Mouse (Mus musculus) cortical plate, adult 2 months (tissue): Measurements from ENCODE around the gene Kndc1.

Experiments used
- CTCF ChIP-seq: fragments of 200-500 bp; IDR thresholded peaks from 2 replicates; pipeline ENCODE4 v1.5.1; 2011; ENCODE audit warnings: mild to moderate bottlenecking, control low read depth, low read length; ENCODE audit not compliant: insufficient read depth; ENCODE audit errors: extremely low read depth
- POLR2A ChIP-seq: fragments of 200-500 bp; IDR thresholded peaks from 2 replicates; pipeline ENCODE4 v1.6.1; 2011; ENCODE audit warnings: mild to moderate bottlenecking, low read length, control low read depth; ENCODE audit not compliant: insufficient read depth; ENCODE audit errors: extremely low read depth

- TF ChIP-seq CTCF (no peak), POLR2A (no peak)
Observed at GRCm38 (mm10) chr7:139940476-139941209, 46.1 kb downstream of the Kndc1 start.
